Mouse (Mus musculus) forebrain, postnatal 0 days (tissue): ENCODE measurements around the gene Zbtb9. TPM values are rescaled to one million over a fixed set of nuclear protein-coding genes. Genes with fewer than 3 reads are reported as not detected.

ENCODE experiments used
- ATAC-seq: fragments of 200-750 bp; cut with Nextera tagmentation; 2 replicates; pipeline ENCODE4 v1.8.0; 2017; ENCODE audit warnings: mild to moderate bottlenecking, moderate library complexity
- DNase-seq: peaks from one replicate; pipeline ENCODE4 v3.0.0-alpha.2; 2015
- H3K27ac ChIP-seq: fragments of 300-500 bp; sonication (generic); 2 replicates; pipeline ENCODE4 v1.5.1; 2014; ENCODE audit warnings: low read depth, mild to moderate bottlenecking, antibody characterized with exemption, low read length, moderate library complexity, mixed read lengths
- H3K27me3 ChIP-seq: fragments of 300-500 bp; sonication (generic); 2 replicates; pipeline ENCODE4 v1.6.1; 2014; ENCODE audit warnings: mild to moderate bottlenecking, low read length, mixed read lengths; ENCODE audit not compliant: insufficient read depth
- H3K36me3 ChIP-seq: fragments of 300-500 bp; sonication (generic); 2 replicates; pipeline ENCODE4 v1.6.1; 2014; ENCODE audit warnings: mild to moderate bottlenecking, moderate library complexity; ENCODE audit not compliant: insufficient read depth
- H3K4me1 ChIP-seq: fragments of 300-500 bp; sonication (generic); 2 replicates; pipeline ENCODE4 v1.6.1; 2014; ENCODE audit warnings: antibody characterized with exemption; ENCODE audit not compliant: insufficient read depth
- H3K4me2 ChIP-seq: fragments of 300-500 bp; sonication (generic); 2 replicates; pipeline ENCODE4 v1.6.1; 2014; ENCODE audit warnings: low read depth, mild to moderate bottlenecking, moderate library complexity
- H3K4me3 ChIP-seq: fragments of 300-500 bp; sonication (generic); 2 replicates; pipeline ENCODE4 v1.5.1; 2014; ENCODE audit warnings: low read depth, low read length, mixed read lengths
- H3K9ac ChIP-seq: fragments of 300-500 bp; sonication (generic); 2 replicates; pipeline ENCODE4 v1.6.1; 2014; ENCODE audit warnings: mild to moderate bottlenecking
- H3K9me3 ChIP-seq: fragments of 300-500 bp; sonication (generic); 2 replicates; pipeline ENCODE4 v1.6.1; 2016; ENCODE audit warnings: low read length
- CTCF ChIP-seq: sonication (generic); IDR thresholded peaks from 2 replicates; pipeline ENCODE4 v1.5.1; 2016; ENCODE audit warnings: antibody characterized with exemption, control low read depth, low read depth
- WGBS: fragments of 180-500 bp; shearing (Covaris S2); extraction: QIAGEN DNeasy Blood & Tissue Kit; methylation state at CpG from one replicate; pipeline ENCODE4 v1.1.7; 2014; 5-methylcytosine and 5-hydroxymethylcytosine counted together
- polyA plus RNA-seq: library from polyadenylated mRNA; unstranded; fragments of >200 nt; fragmentation: Nextera tagmentation; extraction: Ambion mirVana; gene quantifications from 2 replicates; pipeline ENCODE4 v1.2.1, GENCODE M21; 2015
- total RNA-seq: library from RNA; depleted of rRNA; stranded (reverse); fragments of >200 nt; gene quantifications from 2 replicates; pipeline ENCODE4 v1.2.3, GENCODE M21; 2014

The Zbtb9 gene
- total and polyA plus RNA-seq, 2 experiments from 2014 or later: 6.8 to 22.5 TPM

- no peaks in the 10 kb centered on the region for H3K27me3 ChIP-seq
- H3K9me3 ChIP-seq: no peaks in the 10 kb centered on the region
- no peak for TF ChIP-seq CTCF
- H3K4me2 ChIP-seq: 0 out of 2 replicates have a peak overlapping the region, but pooled peaks have one; percentile 26
- H3K36me3 ChIP-seq: no peaks in the 10 kb centered on the region
- H3K9ac ChIP-seq: no peak overlapping the region
- ATAC-seq (peak; percentile 44; the same call in 1 of the 2 replicates), DNase-seq (peak; percentile 21)
- H3K27ac ChIP-seq: no peak overlapping the region
- 15% methylated on average over 20 of the region's 20 CpGs for WGBS
- H3K4me1 ChIP-seq: no peaks in the 10 kb centered on the region
- no peak overlapping the region for H3K4me3 ChIP-seq
Measured at GRCm38 (mm10) chr17:27040304-27041045, 67.5 kb downstream of the Zbtb9 start.

GRCm38 (mm10) chr17:27041046-27041786, 68.2 kb downstream of the Zbtb9 start:
- WGBS: 54% methylated on average over 10 of the region's 13 CpGs
- Histone ChIP-seq H3K4me3 (no peak overlapping the region), H3K36me3 (no peaks in the 10 kb centered on the region), H3K27ac (no peak overlapping the region), H3K4me1 (no peaks in the 10 kb centered on the region), H3K9me3 (no peaks in the 10 kb centered on the region), H3K9ac (no peak overlapping the region), H3K4me2 (no peak overlapping the region), H3K27me3 (no peaks in the 10 kb centered on the region)
- DNase-seq: no peak
- ATAC-seq: peak; percentile 17; the same call in 1 of the 2 replicates
- TF ChIP-seq CTCF: no peak

- DNase-seq: no peak
Measured at GRCm38 (mm10) chr17:27041787-27042055, 68.8 kb downstream of the Zbtb9 start.

GRCm38 (mm10) chr17:27042840-27043239, 69.9 kb downstream of the Zbtb9 start:
- no peak overlapping the region for H3K9ac ChIP-seq
- no peak for ATAC-seq
- 82% methylated on average over 6 of the region's 6 CpGs for WGBS

More at GRCm38 (mm10) chr17:27041787-27042055, 68.8 kb downstream of the Zbtb9 start:
- H3K4me3 ChIP-seq: no peak overlapping the region
- ATAC-seq: no peak
- no peaks in the 10 kb centered on the region for H3K27me3 ChIP-seq
- no peaks in the 10 kb centered on the region for H3K36me3 ChIP-seq
- H3K27ac ChIP-seq: no peak overlapping the region
- 90% methylated on average over 2 of the region's 2 CpGs for WGBS
- TF ChIP-seq CTCF: no peak
- no peaks in the 10 kb centered on the region for H3K4me1 ChIP-seq
- no peaks in the 10 kb centered on the region for H3K9me3 ChIP-seq
- no peak overlapping the region for H3K9ac ChIP-seq
- H3K4me2 ChIP-seq: no peak overlapping the region

GRCm38 (mm10) chr17:27045164-27045563, 72.2 kb downstream of the Zbtb9 start:
- TF ChIP-seq CTCF: no peak
- Histone ChIP-seq H3K36me3 (no peaks in the 10 kb centered on the region), H3K9ac (no peak overlapping the region), H3K4me3 (no peak overlapping the region), H3K4me2 (no peak overlapping the region), H3K27me3 (no peaks in the 10 kb centered on the region), H3K4me1 (no peaks in the 10 kb centered on the region), H3K27ac (no peak overlapping the region), H3K9me3 (no peaks in the 10 kb centered on the region)
- no peak for ATAC-seq
- WGBS: 94% methylated on average over 6 of the region's 6 CpGs
- DNase-seq: no peak

More at GRCm38 (mm10) chr17:27042840-27043239, 69.9 kb downstream of the Zbtb9 start:
- Histone ChIP-seq H3K9me3 (no peaks in the 10 kb centered on the region), H3K36me3 (no peaks in the 10 kb centered on the region), H3K4me1 (no peaks in the 10 kb centered on the region), H3K27me3 (no peaks in the 10 kb centered on the region), H3K27ac (no peak overlapping the region), H3K4me3 (no peak overlapping the region), H3K4me2 (no peak overlapping the region)
- TF ChIP-seq CTCF: no peak
- DNase-seq: no peak

- 83% methylated on average over 14 of the region's 14 CpGs for WGBS
- no peak overlapping the region for H3K4me3 ChIP-seq
- TF ChIP-seq CTCF: peak; percentile 49; the same call in 1 of the 2 replicates
Measured at GRCm38 (mm10) chr17:27047762-27048444, 74.9 kb downstream of the Zbtb9 start.

More at GRCm38 (mm10) chr17:27047762-27048444, 74.9 kb downstream of the Zbtb9 start:
- Histone ChIP-seq H3K27ac (no peak overlapping the region), H3K27me3 (no peaks in the 10 kb centered on the region), H3K4me2 (no peak overlapping the region), H3K9me3 (no peaks in the 10 kb centered on the region), H3K9ac (no peak overlapping the region), H3K36me3 (no peaks in the 10 kb centered on the region), H3K4me1 (no peaks in the 10 kb centered on the region)
- ATAC-seq (no peak), DNase-seq (no peak)
